10 mouse cellular contexts compared by ENCODE assay signal in the genomic region with DNA sequence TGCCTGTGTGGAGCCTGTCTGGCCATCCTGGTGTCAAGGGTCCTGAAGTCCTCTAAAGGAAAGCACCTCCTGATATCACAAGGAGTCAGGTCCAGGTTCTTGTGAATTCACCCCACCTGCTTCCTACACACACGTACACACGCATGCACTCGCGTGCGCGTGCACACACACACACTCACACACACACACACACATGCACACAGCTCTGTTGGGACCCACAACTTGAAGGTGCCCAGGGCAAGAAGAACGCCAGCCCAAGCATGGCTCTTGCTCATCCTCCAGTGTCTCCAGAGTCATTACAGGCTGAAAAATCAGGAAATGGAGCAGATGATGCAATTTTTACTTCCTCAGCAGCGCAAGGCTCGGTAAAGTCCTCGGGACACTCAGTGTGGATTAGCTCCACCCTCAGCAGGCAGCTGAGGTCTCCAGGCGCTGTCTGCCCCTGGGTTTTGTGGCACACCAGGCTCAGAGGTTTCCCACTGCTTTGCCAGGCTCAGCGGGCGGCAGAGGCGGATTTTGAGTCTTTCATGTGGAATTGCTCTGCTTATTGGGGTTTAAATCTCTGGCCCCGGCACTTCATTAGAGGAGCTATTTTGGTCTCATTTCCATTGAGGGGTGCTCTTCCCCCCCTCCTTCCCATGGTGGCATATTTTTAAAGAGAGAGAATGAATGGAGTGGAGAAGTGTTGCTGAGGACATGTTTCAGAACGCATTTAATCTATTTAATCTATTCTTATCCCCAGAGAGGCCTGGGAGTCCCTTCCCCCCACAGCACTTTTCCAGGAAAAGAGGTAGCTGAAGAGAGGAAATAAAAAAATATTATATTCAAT. TPM values are rescaled to one million over a fixed set of nuclear protein-coding genes. Genes with fewer than 3 reads are reported as not detected.
DNase-seq lines count a peak whose midpoint lies in the region; ATAC-seq and TF ChIP-seq lines count a peak whose summit lies in the region.
"Had no signal": no experiment of that assay in that cellular context is flagged by ENCODE, and none has a peak within 500 bp of the region (broad histone marks: within the 10 kb centered on the region; RNA-seq: fewer than 3 reads in every experiment).

No protein-coding gene starts in this region.

- DNase-seq in gastrocnemius, postnatal 25 days = peak; percentile 17
- DNase-seq in gastrocnemius, postnatal 36 days = no peak
- peak; percentile 86 for DNase-seq in brain, embryonic 14.5 days (ENCODE audit: low read depth)
- no peak for DNase-seq in frontal cortex, postnatal 25 days (ENCODE audit: low spot score in 2 of 2)
- DNase-seq in left cerebral cortex, adult 8-10 months (ENCODE audit: low spot score in 2 of 2) = no peak
- DNase-seq in thymus, postnatal 25 days = no peak
- DNase-seq: liver, embryonic 13.5 days had no signal

- peaks cover 23% of the 10 kb centered on the region for H3K4me1 ChIP-seq in hindbrain, embryonic 13.5 days (replicated peaks)
- H3K4me1 ChIP-seq in midbrain, embryonic 15.5 days = peaks cover 17% of the 10 kb centered on the region
- H3K4me1 ChIP-seq: liver, embryonic 13.5 days had no signal

- H3K27me3 ChIP-seq in hindbrain, embryonic 13.5 days = no peaks in the 10 kb centered on the region; the same call in 1 of the 2 replicates
- no peaks in the 10 kb centered on the region; the same call in 1 of the 2 replicates for H3K27me3 ChIP-seq in midbrain, embryonic 15.5 days (replicated peaks)
- H3K27me3 ChIP-seq: CH12.LX; liver, embryonic 13.5 days had no signal

- H3K9me3 ChIP-seq in hindbrain, embryonic 13.5 days = no peaks in the 10 kb centered on the region
- no peaks in the 10 kb centered on the region for H3K9me3 ChIP-seq in midbrain, embryonic 15.5 days
- H3K9me3 ChIP-seq: liver, embryonic 13.5 days had no signal

- peak overlapping the region; percentile 43; the same call in 1 of the 2 replicates for H3K9ac ChIP-seq in hindbrain, embryonic 13.5 days
- no peak overlapping the region; the same call in 1 of the 2 replicates for H3K9ac ChIP-seq in midbrain, embryonic 15.5 days
- H3K9ac ChIP-seq: liver, embryonic 13.5 days had no signal

- WGBS in hindbrain, embryonic 13.5 days = 43% methylated on average over 16 of the region's 16 CpGs
- WGBS in midbrain, embryonic 15.5 days = 38% methylated on average over 16 of the region's 16 CpGs

- peak overlapping the region; percentile 58; the same call in 1 of the 2 replicates for H3K27ac ChIP-seq in hindbrain, embryonic 13.5 days
- H3K27ac ChIP-seq in midbrain, embryonic 15.5 days = peak overlapping the region; percentile 68
- H3K27ac ChIP-seq: liver, embryonic 13.5 days had no signal

- H3K36me3 ChIP-seq in hindbrain, embryonic 13.5 days = no peaks in the 10 kb centered on the region
- no peaks in the 10 kb centered on the region for H3K36me3 ChIP-seq in midbrain, embryonic 15.5 days (replicated peaks)
- H3K36me3 ChIP-seq: liver, embryonic 13.5 days had no signal

- TF ChIP-seq POLR2A in brain, embryonic 14.5 days (IDR thresholded peaks at IDR 0.05; ENCODE audit: borderline replicate concordance, extremely low read depth, insufficient read depth, insufficient read length, poor library complexity, severe bottlenecking) = no peak

- intact Hi-C loops in gastrocnemius, postnatal 36 days (cut with DNase I) = no loop called here

- H3K4me3 ChIP-seq in hindbrain, embryonic 13.5 days = no peak overlapping the region
- no peak overlapping the region for H3K4me3 ChIP-seq in midbrain, embryonic 15.5 days
- H3K4me3 ChIP-seq: liver, embryonic 13.5 days had no signal

- peak; percentile 62 for ATAC-seq in hindbrain, embryonic 13.5 days (ENCODE audit: low FRiP score)
- peak; percentile 71 for ATAC-seq in midbrain, embryonic 15.5 days (replicated peaks)

- TF ChIP-seq CTCF in brain, embryonic 14.5 days (IDR thresholded peaks at IDR 0.05; ENCODE audit: borderline replicate concordance, extremely low read depth, insufficient read depth, insufficient read length) = no peak

- 0 out of 2 replicates have a peak overlapping the region, but pooled peaks have one; percentile 8 for H3K4me2 ChIP-seq in hindbrain, embryonic 13.5 days
- H3K4me2 ChIP-seq in midbrain, embryonic 15.5 days = peak overlapping the region; percentile 30
- H3K4me2 ChIP-seq: liver, embryonic 13.5 days had no signal

RNA-seq across cellular contexts. Expression of gene Cdhr3, which starts 46.9 kb away (rescaled TPM):
- 1 to 10 TPM in 1 of 2 experiments, under 1 TPM in 1; 0.49 to 1.3 TPM for total RNA-seq in gastrocnemius, postnatal 25 days (2021)
- total RNA-seq in gastrocnemius, postnatal 36 days (2021) = under 1 TPM; 0.52 to 0.84 TPM
- polyA plus RNA-seq in brain, embryonic 14.5 days (2012; rRNA removed) = 0.29 and 0.36 TPM in 2 replicates
- 0.25 and 0.26 TPM in 2 replicates for polyA plus RNA-seq in hindbrain, embryonic 13.5 days (2015; fragmentation: Nextera tagmentation; extraction: Ambion mirVana)
- polyA plus RNA-seq in midbrain, embryonic 15.5 days (2015; fragmentation: Nextera tagmentation; extraction: Ambion mirVana) = 0.19 and 0.32 TPM in 2 replicates
- 1 to 10 TPM in 3 of 4 experiments, under 1 TPM in 1; 0.78 to 3.9 (median 2.6) TPM for total RNA-seq in left cerebral cortex, adult 8-10 months (2022)
- polyA plus RNA-seq: liver, embryonic 13.5 days had no signal

Comparison
In these comparisons a context has a peak if more than half of its experiments do, and no peak if none do; other contexts are left out.
1. DNase-seq: peak in gastrocnemius, postnatal 25 days (single experiment) and brain, embryonic 14.5 days (single experiment); none in gastrocnemius, postnatal 36 days (0 of 2), frontal cortex, postnatal 25 days (0 of 2), left cerebral cortex, adult 8-10 months (0 of 2) and thymus, postnatal 25 days (single experiment).